Mouse (Mus musculus): ENCODE measurements around the gene Cryl1. TPM values are rescaled to one million over a fixed set of nuclear protein-coding genes. Genes with fewer than 3 reads are reported as not detected.

Gene Cryl1
- polyA plus RNA-seq, 1 experiment from 2014 or later: 153 TPM

DNA sequence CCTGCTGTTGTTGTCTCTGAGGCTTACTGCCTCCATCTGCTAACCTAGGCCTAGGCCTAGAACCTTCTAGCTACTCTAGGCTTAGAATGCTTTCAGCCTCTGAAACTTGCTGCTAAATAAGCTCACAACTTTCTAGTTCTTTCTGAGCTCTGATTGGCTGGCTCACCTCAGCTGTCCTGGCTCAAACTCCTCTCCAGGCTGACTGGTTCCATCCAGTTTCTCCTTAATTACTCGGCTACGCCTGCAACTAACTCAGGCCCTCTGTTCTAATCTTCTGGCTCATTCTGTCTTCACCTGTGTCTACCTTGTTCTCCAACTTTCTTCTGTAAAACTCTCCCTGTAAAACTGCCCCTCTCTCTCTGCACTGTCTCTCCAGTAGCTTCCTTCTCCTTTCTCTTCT is 2.9 kb downstream of the Cryl1 start:
- Histone ChIP-seq H3K4me1 (replicated peaks; ENCODE audit: control insufficient read depth, insufficient read depth, low read length) (0 out of 2 replicates have a peak, but pooled peaks cover 9% of the 10 kb centered on the region), H3K9ac (ENCODE audit: low read depth, low read length) (no peak overlapping the region), H3K9me3 (ENCODE audit: control insufficient read depth) (no peaks in the 10 kb centered on the region), H3K27ac (ENCODE audit: low read depth, low read length) (peak overlapping the region; percentile 50), H3K4me2 (replicated peaks; ENCODE audit: low read depth) (no peak overlapping the region), H3K4me3 (ENCODE audit: low read depth, low read length) (no peak overlapping the region), H3K36me3 (ENCODE audit: control insufficient read depth, insufficient read depth) (no peaks in the 10 kb centered on the region), H3K27me3 (replicated peaks; ENCODE audit: control insufficient read depth, insufficient read depth, low read length) (no peaks in the 10 kb centered on the region)
- TF ChIP-seq CTCF (IDR thresholded peaks at IDR 0.05; ENCODE audit: low read depth): no peak
- ATAC-seq: no peak
- WGBS: 39% methylated on average over 2 of the region's 2 CpGs

DNA sequence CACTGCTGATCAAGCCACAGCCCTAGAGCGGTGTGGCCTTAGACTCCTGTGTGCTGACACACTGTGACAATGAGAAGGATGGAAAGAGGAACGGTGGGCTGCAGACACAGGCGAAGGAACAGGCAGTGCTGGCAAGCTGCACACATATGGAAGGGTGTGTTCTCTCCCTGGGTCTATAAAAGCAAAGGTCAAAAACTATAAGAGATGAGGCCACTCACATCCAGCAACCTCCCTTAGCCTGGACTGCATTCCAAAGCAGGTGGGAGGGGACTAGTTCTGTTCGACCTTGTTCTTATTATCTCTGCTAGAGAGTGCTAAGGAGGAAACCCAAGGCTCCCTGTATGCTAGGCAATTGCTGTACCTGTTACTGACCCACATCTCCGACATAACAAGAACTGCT is 6.1 kb downstream of the Cryl1 start:
- H3K4me1 ChIP-seq (replicated peaks; ENCODE audit: control insufficient read depth, insufficient read depth, low read length): 0 out of 2 replicates have a peak, but pooled peaks cover 11% of the 10 kb centered on the region
- 30% methylated on average over 5 of the region's 5 CpGs for WGBS
- no peaks in the 10 kb centered on the region for H3K9me3 ChIP-seq (ENCODE audit: control insufficient read depth)
- peak overlapping the region; percentile 41 for H3K4me2 ChIP-seq (replicated peaks; ENCODE audit: low read depth)
- TF ChIP-seq CTCF (IDR thresholded peaks at IDR 0.05; ENCODE audit: low read depth): no peak
- peak overlapping the region; percentile 60 for H3K27ac ChIP-seq (ENCODE audit: low read depth, low read length)
- H3K36me3 ChIP-seq (ENCODE audit: control insufficient read depth, insufficient read depth): no peaks in the 10 kb centered on the region
- peak; percentile 89 for ATAC-seq
- H3K9ac ChIP-seq (ENCODE audit: low read depth, low read length): no peak overlapping the region
- no peak overlapping the region for H3K4me3 ChIP-seq (ENCODE audit: low read depth, low read length)
- no peaks in the 10 kb centered on the region for H3K27me3 ChIP-seq (replicated peaks; ENCODE audit: control insufficient read depth, insufficient read depth, low read length)

DNA sequence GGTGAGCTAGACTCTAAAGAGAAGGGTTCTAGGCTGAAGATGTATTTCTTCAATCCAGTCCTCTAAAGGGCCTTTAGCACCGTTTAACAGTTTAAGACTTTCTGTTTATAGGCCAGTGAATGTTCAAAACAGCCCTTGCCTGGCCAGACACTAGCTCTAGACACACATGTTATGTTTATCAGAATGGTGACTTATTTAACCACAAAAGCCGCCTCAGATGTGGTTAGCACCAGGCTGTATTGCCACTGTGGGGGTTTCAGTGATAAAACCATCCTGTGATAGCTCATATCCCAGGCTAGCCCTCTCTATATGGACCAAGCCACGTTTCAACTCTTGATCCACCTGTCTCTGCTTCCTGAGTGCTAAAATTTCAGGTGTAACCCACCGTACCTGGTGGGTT is 6.7 kb downstream of the Cryl1 start:
- Histone ChIP-seq H3K36me3 (ENCODE audit: control insufficient read depth, insufficient read depth) (no peaks in the 10 kb centered on the region), H3K9me3 (ENCODE audit: control insufficient read depth) (no peaks in the 10 kb centered on the region), H3K27me3 (replicated peaks; ENCODE audit: control insufficient read depth, insufficient read depth, low read length) (no peaks in the 10 kb centered on the region), H3K27ac (ENCODE audit: low read depth, low read length) (peak overlapping the region; percentile 55; the same call in 1 of the 2 replicates), H3K4me2 (replicated peaks; ENCODE audit: low read depth) (no peak overlapping the region), H3K4me1 (replicated peaks; ENCODE audit: control insufficient read depth, insufficient read depth, low read length) (0 out of 2 replicates have a peak, but pooled peaks cover 15% of the 10 kb centered on the region), H3K4me3 (ENCODE audit: low read depth, low read length) (no peak overlapping the region), H3K9ac (ENCODE audit: low read depth, low read length) (no peak overlapping the region)
- no peak for TF ChIP-seq CTCF (IDR thresholded peaks at IDR 0.05; ENCODE audit: low read depth)
- no peak for ATAC-seq
- 44% methylated on average over 4 of the region's 4 CpGs for WGBS

DNA sequence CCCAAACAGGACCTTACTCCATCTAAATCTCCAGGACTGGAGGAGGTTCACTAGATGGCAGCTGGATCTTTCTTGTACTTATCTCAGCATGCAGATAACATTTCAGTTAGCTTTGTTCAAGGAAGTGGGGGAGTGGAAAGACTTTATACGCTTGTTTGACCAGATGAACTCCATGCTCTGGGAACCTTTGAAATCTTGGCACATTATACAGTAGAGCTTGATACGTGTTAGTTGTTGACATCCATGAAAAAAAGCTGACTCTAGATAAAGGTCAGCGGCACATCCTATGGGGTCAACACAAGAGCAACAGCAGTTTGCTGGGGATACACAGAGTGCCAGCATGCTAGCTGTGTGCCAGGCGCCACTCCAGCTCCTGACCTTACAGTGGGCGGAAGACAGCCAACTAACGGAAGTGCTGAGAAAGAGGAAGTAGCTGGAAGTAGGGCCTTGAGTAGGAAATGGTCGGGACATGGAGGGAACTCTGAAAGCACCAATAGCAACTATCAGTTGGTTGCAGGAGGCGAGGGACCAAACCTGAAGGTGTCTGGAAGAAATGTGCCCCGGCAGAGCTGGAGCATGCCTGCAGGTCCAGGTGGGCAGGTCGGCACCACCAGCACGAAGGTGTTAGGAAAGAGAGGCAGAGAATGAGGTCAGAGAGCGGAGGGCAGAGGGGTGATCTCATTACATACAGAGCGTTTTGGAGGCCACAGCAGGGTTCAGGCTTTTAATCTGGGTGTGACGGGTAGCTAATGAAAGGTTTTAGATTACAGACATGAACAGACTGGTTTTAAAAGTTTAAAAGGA is 11.4 kb downstream of the Cryl1 start:
- peak; percentile 27; the same call in 1 of the 2 replicates for TF ChIP-seq CTCF (IDR thresholded peaks at IDR 0.05; ENCODE audit: low read depth)
- peak; percentile 74 for ATAC-seq
- no peak overlapping the region for H3K9ac ChIP-seq (ENCODE audit: low read depth, low read length)
- H3K27me3 ChIP-seq (replicated peaks; ENCODE audit: control insufficient read depth, insufficient read depth, low read length): no peaks in the 10 kb centered on the region
- no peak overlapping the region for H3K4me3 ChIP-seq (ENCODE audit: low read depth, low read length)
- 40% methylated on average over 14 of the region's 14 CpGs for WGBS
- 0 out of 2 replicates have a peak, but pooled peaks cover 9% of the 10 kb centered on the region for H3K4me1 ChIP-seq (replicated peaks; ENCODE audit: control insufficient read depth, insufficient read depth, low read length)
- peak overlapping the region; percentile 40 for H3K4me2 ChIP-seq (replicated peaks; ENCODE audit: low read depth)
- no peaks in the 10 kb centered on the region for H3K36me3 ChIP-seq (ENCODE audit: control insufficient read depth, insufficient read depth)
- no peaks in the 10 kb centered on the region for H3K9me3 ChIP-seq (ENCODE audit: control insufficient read depth)
- H3K27ac ChIP-seq (ENCODE audit: low read depth, low read length): peak overlapping the region; percentile 88

DNA sequence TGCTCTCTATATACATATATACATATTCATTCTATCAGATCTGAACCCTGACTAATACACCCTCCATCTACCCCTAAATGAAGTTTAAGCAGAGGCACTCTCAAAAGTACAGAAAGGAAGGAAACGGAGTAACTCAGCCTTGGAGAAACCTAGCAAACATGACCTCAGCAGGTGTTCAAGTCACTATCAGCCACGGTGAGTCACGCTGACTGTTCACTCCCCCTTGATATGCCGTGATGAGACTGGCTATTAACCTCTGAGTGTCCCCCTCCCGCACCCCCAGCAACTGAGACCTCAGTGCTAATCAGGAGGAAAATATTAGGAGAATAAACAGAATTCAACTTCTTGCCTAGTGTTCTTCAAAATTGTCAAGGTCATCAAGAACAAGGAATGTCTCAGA is 12.7 kb downstream of the Cryl1 start:
- TF ChIP-seq CTCF (IDR thresholded peaks at IDR 0.05; ENCODE audit: low read depth): no peak
- ATAC-seq: peak; percentile 53
- Histone ChIP-seq H3K27me3 (replicated peaks; ENCODE audit: control insufficient read depth, insufficient read depth, low read length) (no peaks in the 10 kb centered on the region), H3K9me3 (ENCODE audit: control insufficient read depth) (no peaks in the 10 kb centered on the region), H3K27ac (ENCODE audit: low read depth, low read length) (peak overlapping the region; percentile 57), H3K9ac (ENCODE audit: low read depth, low read length) (no peak overlapping the region), H3K36me3 (ENCODE audit: control insufficient read depth, insufficient read depth) (no peaks in the 10 kb centered on the region), H3K4me3 (ENCODE audit: low read depth, low read length) (no peak overlapping the region), H3K4me2 (replicated peaks; ENCODE audit: low read depth) (no peak overlapping the region), H3K4me1 (replicated peaks; ENCODE audit: control insufficient read depth, insufficient read depth, low read length) (0 out of 2 replicates have a peak, but pooled peaks cover 6% of the 10 kb centered on the region)
- WGBS: 43% methylated on average over 5 of the region's 5 CpGs

- H3K36me3 ChIP-seq (ENCODE audit: control insufficient read depth, insufficient read depth): peaks cover 18% of the 10 kb centered on the region
- H3K9ac ChIP-seq (ENCODE audit: low read depth, low read length): no peak overlapping the region
- no peaks in the 10 kb centered on the region for H3K27me3 ChIP-seq (replicated peaks; ENCODE audit: control insufficient read depth, insufficient read depth, low read length)
- no peak overlapping the region for H3K4me2 ChIP-seq (replicated peaks; ENCODE audit: low read depth)
- 68% methylated on average over 5 of the region's 5 CpGs for WGBS
- no peak for TF ChIP-seq CTCF (IDR thresholded peaks at IDR 0.05; ENCODE audit: low read depth)
- H3K4me3 ChIP-seq (ENCODE audit: low read depth, low read length): no peak overlapping the region
- ATAC-seq: no peak
- H3K9me3 ChIP-seq (ENCODE audit: control insufficient read depth): no peaks in the 10 kb centered on the region
- no peaks in the 10 kb centered on the region; the same call in 1 of the 2 replicates for H3K4me1 ChIP-seq (replicated peaks; ENCODE audit: control insufficient read depth, insufficient read depth, low read length)
- peak overlapping the region; percentile 73 for H3K27ac ChIP-seq (ENCODE audit: low read depth, low read length)
Observed at GRCm38 (mm10) chr14:57377531-57377930, 20.8 kb downstream of the Cryl1 start.

All from intestine, postnatal 0 days (tissue).